Mouse (Mus musculus) hindbrain, embryonic 16.5 days (tissue): ENCODE measurements around the gene Neurod4. TPM values are rescaled to one million over a fixed set of nuclear protein-coding genes. Genes with fewer than 3 reads are reported as not detected.

Source experiments
- ATAC-seq: fragments of 200-750 bp; cut with Nextera tagmentation; 2 replicates; pipeline ENCODE4 v1.8.0; 2017; ENCODE audit warnings: moderate TSS enrichment, moderate library complexity
- H3K27ac ChIP-seq: fragments of 300-500 bp; sonication (generic); 2 replicates; pipeline ENCODE4 v1.5.1; 2014; ENCODE audit warnings: low read depth, mild to moderate bottlenecking, control low read depth, low read length, moderate library complexity
- H3K27me3 ChIP-seq: fragments of 300-500 bp; sonication (generic); replicated peaks from 2 replicates; pipeline ENCODE4 v1.6.1; 2014; ENCODE audit warnings: low read length; ENCODE audit not compliant: control insufficient read depth, insufficient read depth
- H3K36me3 ChIP-seq: fragments of 300-500 bp; sonication (generic); 2 replicates; pipeline ENCODE4 v1.6.1; 2014; ENCODE audit warnings: mild to moderate bottlenecking, low read length, moderate library complexity, mixed read lengths; ENCODE audit not compliant: control insufficient read depth, insufficient read depth
- H3K4me1 ChIP-seq: fragments of 300-500 bp; sonication (generic); 2 replicates; pipeline ENCODE4 v1.6.1; 2014; ENCODE audit warnings: low read depth, low read length; ENCODE audit not compliant: control insufficient read depth, insufficient read depth
- H3K4me2 ChIP-seq: fragments of 300-500 bp; sonication (generic); 2 replicates; pipeline ENCODE4 v1.6.1; 2014; ENCODE audit warnings: mild to moderate bottlenecking, low read length, control low read depth, moderate library complexity
- H3K4me3 ChIP-seq: fragments of 300-500 bp; sonication (generic); 2 replicates; pipeline ENCODE4 v1.5.1; 2014; ENCODE audit warnings: mild to moderate bottlenecking, low read length, control low read depth, moderate library complexity
- H3K9ac ChIP-seq: fragments of 300-500 bp; sonication (generic); 2 replicates; pipeline ENCODE4 v1.6.1; 2014; ENCODE audit warnings: low read depth, mild to moderate bottlenecking, control low read depth, low read length, moderate library complexity
- H3K9me3 ChIP-seq: fragments of 300-500 bp; sonication (generic); 2 replicates; pipeline ENCODE4 v1.6.1; 2014; ENCODE audit warnings: mild to moderate bottlenecking, low read length, moderate library complexity; ENCODE audit not compliant: control insufficient read depth
- WGBS: fragments of 180-500 bp; shearing (Covaris S2); extraction: QIAGEN DNeasy Blood & Tissue Kit; methylation state at CpG from one replicate; pipeline ENCODE4 v1.1.7; 2014; 5-methylcytosine and 5-hydroxymethylcytosine counted together
- polyA plus RNA-seq: library from polyadenylated mRNA; unstranded; fragments of >200 nt; fragmentation: Nextera tagmentation; extraction: Ambion mirVana; gene quantifications from 2 replicates; pipeline ENCODE4 v1.2.1, GENCODE M21; 2015

Neurod4 gene
- polyA plus RNA-seq, 1 experiment from 2014 or later: 1.5 TPM

DNA sequence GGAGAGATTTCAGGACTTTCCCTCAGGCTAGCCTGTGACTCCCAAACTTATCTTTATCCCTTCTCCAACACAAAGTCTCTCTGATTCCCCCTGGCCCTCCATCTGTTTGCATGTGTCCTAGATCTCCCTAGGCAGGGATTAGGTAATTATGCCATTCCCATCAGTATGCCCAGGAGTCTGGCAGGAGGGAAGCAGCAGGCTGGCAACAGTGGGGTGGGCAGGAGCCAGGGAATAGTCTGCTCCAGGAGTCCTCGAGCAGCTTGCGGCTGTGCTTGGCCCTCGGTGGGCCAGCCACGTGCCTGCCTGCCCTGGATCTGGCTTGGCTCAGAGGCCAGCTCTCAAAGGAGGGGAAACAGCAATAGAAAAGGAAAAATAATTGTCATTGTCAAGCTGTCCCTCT, 16.8 kb downstream of the Neurod4 start:
- Histone ChIP-seq H3K27ac (no peak overlapping the region), H3K4me3 (no peak overlapping the region), H3K4me1 (no peaks in the 10 kb centered on the region; the same call in 1 of the 2 replicates), H3K4me2 (no peak overlapping the region), H3K36me3 (no peaks in the 10 kb centered on the region), H3K27me3 (no peaks in the 10 kb centered on the region), H3K9me3 (no peaks in the 10 kb centered on the region), H3K9ac (no peak overlapping the region)
- 26% methylated on average over 4 of the region's 4 CpGs for WGBS
- peak; percentile 76; the same call in 1 of the 2 replicates for ATAC-seq

DNA sequence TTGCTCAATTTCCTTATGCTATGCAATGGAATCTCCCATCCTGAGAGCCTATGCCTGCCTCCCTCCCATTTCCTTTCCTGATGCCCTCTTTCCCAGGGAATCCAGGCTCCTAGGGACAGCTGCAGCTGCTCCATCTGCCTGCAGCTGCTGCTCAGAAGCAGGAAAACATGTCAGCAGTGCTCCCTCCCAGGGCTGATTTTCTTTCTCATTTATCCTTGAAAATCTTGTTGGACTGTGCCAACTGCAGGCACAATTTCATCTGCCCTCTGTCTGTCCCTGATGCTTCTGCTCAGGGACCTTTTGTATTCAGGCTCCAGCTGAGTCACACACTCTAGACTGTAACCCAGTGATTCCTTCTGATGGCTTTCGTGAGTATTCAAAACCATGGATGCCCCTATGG, 20.6 kb downstream of the Neurod4 start:
- ATAC-seq: peak; percentile 73
- H3K27ac ChIP-seq: no peak overlapping the region

DNA sequence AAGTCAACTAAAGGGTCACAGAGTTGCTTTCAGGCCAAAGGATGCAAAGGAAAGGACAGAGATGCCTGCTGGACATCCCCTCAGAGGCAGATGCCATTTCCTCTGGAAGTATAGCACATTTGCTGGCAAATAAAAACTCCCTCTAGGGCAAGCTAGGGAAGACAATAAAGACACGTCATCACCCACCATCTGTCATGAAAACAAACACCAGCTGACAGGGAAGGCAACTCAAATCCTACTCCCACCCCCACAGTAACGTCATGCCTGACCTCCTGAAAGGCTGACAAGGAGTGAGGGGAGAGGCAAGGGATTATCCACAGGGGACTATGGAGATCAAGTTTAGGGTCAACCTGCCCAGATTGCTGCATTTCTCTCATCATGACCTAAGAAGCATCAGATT, 35.8 kb downstream of the Neurod4 start:
- ATAC-seq: peak; percentile 30; the same call in 1 of the 2 replicates
- no peaks in the 10 kb centered on the region for H3K9me3 ChIP-seq
- no peaks in the 10 kb centered on the region for H3K27me3 ChIP-seq
- no peak overlapping the region for H3K27ac ChIP-seq
- H3K4me3 ChIP-seq: no peak overlapping the region
- WGBS: 0% methylated on average over 2 of the region's 2 CpGs
- no peak overlapping the region for H3K4me2 ChIP-seq
- no peaks in the 10 kb centered on the region for H3K4me1 ChIP-seq
- H3K36me3 ChIP-seq: no peaks in the 10 kb centered on the region
- no peak overlapping the region for H3K9ac ChIP-seq

More for the DNA sequence above, 20.6 kb downstream of the Neurod4 start:
- no peak overlapping the region for H3K4me3 ChIP-seq
- no peak overlapping the region for H3K4me2 ChIP-seq
- WGBS: 46% methylated on average over 1 of the region's 1 CpGs
- no peaks in the 10 kb centered on the region for H3K36me3 ChIP-seq
- no peaks in the 10 kb centered on the region for H3K9me3 ChIP-seq
- no peaks in the 10 kb centered on the region; the same call in 1 of the 2 replicates for H3K4me1 ChIP-seq
- no peaks in the 10 kb centered on the region for H3K27me3 ChIP-seq
- H3K9ac ChIP-seq: no peak overlapping the region

- Histone ChIP-seq H3K27ac (no peak overlapping the region), H3K36me3 (no peaks in the 10 kb centered on the region), H3K9ac (no peak overlapping the region), H3K27me3 (no peaks in the 10 kb centered on the region), H3K4me1 (no peaks in the 10 kb centered on the region), H3K9me3 (no peaks in the 10 kb centered on the region), H3K4me2 (no peak overlapping the region), H3K4me3 (no peak overlapping the region)
- 47% methylated on average over 2 of the region's 2 CpGs for WGBS
- ATAC-seq: no peak
These were observed 41.5 kb downstream of the Neurod4 start for GRCm38 (mm10) chr10:130238318-130239209.

DNA sequence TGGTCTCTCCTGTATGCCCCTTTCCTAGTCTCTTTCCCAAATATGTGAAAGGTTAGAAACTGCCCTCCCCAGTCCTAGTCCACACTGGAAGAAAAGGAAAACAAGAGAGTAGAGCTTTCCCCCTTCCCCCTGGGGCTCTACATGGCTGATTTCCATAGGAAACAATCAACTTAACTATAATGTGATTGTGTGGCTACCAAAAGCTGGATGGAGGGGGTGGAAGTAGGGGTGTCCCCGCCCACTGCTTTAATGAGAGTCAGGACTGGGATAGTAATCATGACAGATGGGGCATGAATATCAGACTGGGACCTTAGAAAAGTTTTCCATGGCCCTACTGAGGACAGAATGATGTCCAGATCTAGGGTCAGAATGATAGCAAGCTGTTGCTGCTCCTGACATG, 45.5 kb downstream of the Neurod4 start:
- Histone ChIP-seq H3K27ac (no peak overlapping the region), H3K27me3 (no peaks in the 10 kb centered on the region), H3K36me3 (no peaks in the 10 kb centered on the region), H3K4me3 (no peak overlapping the region), H3K4me2 (no peak overlapping the region), H3K4me1 (no peaks in the 10 kb centered on the region), H3K9ac (no peak overlapping the region), H3K9me3 (no peaks in the 10 kb centered on the region)
- WGBS: 23% methylated on average over 1 of the region's 1 CpGs
- no peak for ATAC-seq

GRCm38 (mm10) chr10:130232117-130232516, 47.9 kb downstream of the Neurod4 start:
- no peaks in the 10 kb centered on the region for H3K4me1 ChIP-seq
- no peaks in the 10 kb centered on the region for H3K36me3 ChIP-seq
- 65% methylated on average over 1 of the region's 1 CpGs for WGBS

DNA sequence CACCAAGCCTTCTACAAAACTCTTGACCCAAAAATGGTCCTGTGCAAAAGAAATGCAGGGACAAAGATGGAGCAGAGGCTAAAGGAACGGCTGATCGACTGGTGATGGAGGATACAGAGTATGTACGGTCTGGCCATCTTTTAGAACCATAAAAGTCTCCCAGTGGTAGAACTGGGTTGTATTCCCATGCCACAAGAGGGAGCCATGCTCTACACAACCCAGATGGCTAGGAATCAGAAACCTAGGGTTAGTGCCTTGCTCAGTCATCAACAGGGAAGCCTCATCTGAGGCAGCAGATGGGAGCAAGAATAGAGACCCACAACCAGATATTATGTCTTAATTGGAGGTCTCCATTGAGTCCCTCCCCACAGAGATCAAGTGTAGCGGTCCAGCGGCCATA, 50.5 kb downstream of the Neurod4 start:
- no peak overlapping the region for H3K4me3 ChIP-seq
- no peaks in the 10 kb centered on the region for H3K36me3 ChIP-seq
- no peaks in the 10 kb centered on the region for H3K9me3 ChIP-seq
- ATAC-seq: no peak
- no peaks in the 10 kb centered on the region for H3K4me1 ChIP-seq
- no peak overlapping the region for H3K4me2 ChIP-seq
- H3K27me3 ChIP-seq: no peaks in the 10 kb centered on the region
- 84% methylated on average over 5 of the region's 5 CpGs for WGBS
- H3K9ac ChIP-seq: no peak overlapping the region
- H3K27ac ChIP-seq: no peak overlapping the region

More at GRCm38 (mm10) chr10:130232117-130232516, 47.9 kb downstream of the Neurod4 start:
- no peak overlapping the region for H3K27ac ChIP-seq
- no peak for ATAC-seq
- H3K4me2 ChIP-seq: no peak overlapping the region
- no peak overlapping the region for H3K4me3 ChIP-seq
- H3K9ac ChIP-seq: no peak overlapping the region
- H3K27me3 ChIP-seq: no peaks in the 10 kb centered on the region
- no peaks in the 10 kb centered on the region for H3K9me3 ChIP-seq

- Histone ChIP-seq H3K9ac (no peak overlapping the region), H3K4me3 (no peak overlapping the region), H3K27ac (no peak overlapping the region), H3K9me3 (no peaks in the 10 kb centered on the region), H3K4me2 (no peak overlapping the region), H3K4me1 (no peaks in the 10 kb centered on the region), H3K36me3 (no peaks in the 10 kb centered on the region), H3K27me3 (no peaks in the 10 kb centered on the region)
- peak; percentile 95 for ATAC-seq
- 0% methylated on average over 1 of the region's 1 CpGs for WGBS
These were observed 51.8 kb downstream of the Neurod4 start for GRCm38 (mm10) chr10:130228246-130228645.

- 76% methylated on average over 3 of the region's 3 CpGs for WGBS
- ATAC-seq: no peak
- H3K27me3 ChIP-seq: no peaks in the 10 kb centered on the region
- H3K9me3 ChIP-seq: no peaks in the 10 kb centered on the region
- H3K36me3 ChIP-seq: no peaks in the 10 kb centered on the region
- no peak overlapping the region for H3K4me3 ChIP-seq
- no peak overlapping the region for H3K9ac ChIP-seq
- H3K27ac ChIP-seq: no peak overlapping the region
- H3K4me1 ChIP-seq: no peaks in the 10 kb centered on the region
- H3K4me2 ChIP-seq: no peak overlapping the region
These were observed 55.0 kb downstream of the Neurod4 start for GRCm38 (mm10) chr10:130225034-130225433.
